Mouse (Mus musculus) cerebellum, adult 2 months (tissue): ENCODE data around the gene Srcin1. TPM values are rescaled to one million over a fixed set of nuclear protein-coding genes. Genes with fewer than 3 reads are reported as not detected.

Experiments
- DNase-seq, 2 experiments: peaks; one replicate each; pipeline ENCODE4 v3.0.0; 2021
- H3K27ac ChIP-seq: fragments of 200-500 bp; 2 replicates; pipeline ENCODE4 v1.5.1; 2012; ENCODE audit warnings: low read length, control low read depth, inconsistent platforms; ENCODE audit not compliant: insufficient read depth
- H3K27me3 ChIP-seq: fragments of 200-500 bp; 2 replicates; pipeline ENCODE4 v1.6.1; 2012; ENCODE audit warnings: inconsistent platforms, mild to moderate bottlenecking, low read length, moderate library complexity; ENCODE audit not compliant: control insufficient read depth, insufficient read depth
- H3K4me1 ChIP-seq: fragments of 200-500 bp; 2 replicates; pipeline ENCODE4 v1.6.1; 2011; ENCODE audit warnings: low read length; ENCODE audit not compliant: control insufficient read depth, insufficient read depth
- H3K4me3 ChIP-seq: fragments of 200-500 bp; replicated peaks from 2 replicates; pipeline ENCODE3; 2011; ENCODE audit warnings: mild to moderate bottlenecking, low read depth, low read length, control low read depth; ENCODE audit not compliant: insufficient read depth
- CTCF ChIP-seq: fragments of 200-500 bp; IDR thresholded peaks from 2 replicates; pipeline ENCODE4 v1.5.1; 2011; ENCODE audit warnings: low read depth, mild to moderate bottlenecking, control low read depth, low read length, moderate library complexity, borderline replicate concordance; ENCODE audit not compliant: insufficient read depth
- POLR2A ChIP-seq: fragments of 200-500 bp; IDR thresholded peaks from 2 replicates; pipeline ENCODE4 v1.6.1; 2011; ENCODE audit warnings: low read length, control low read depth, borderline replicate concordance; ENCODE audit not compliant: insufficient read depth
- WGBS: fragments of 180-500 bp; shearing (Covaris S2); methylation state at CpG from one replicate; pipeline ENCODE4 v1.1.7; 2018; 5-methylcytosine and 5-hydroxymethylcytosine counted together
- polyA plus RNA-seq: library from polyadenylated mRNA; depleted of rRNA; stranded (reverse); fragments of >200 nt; gene quantifications from 2 replicates; pipeline ENCODE4 v1.2.3, GENCODE M21; 2012

Gene Srcin1
- polyA plus RNA-seq, 1 experiment, result 127 TPM

DNA sequence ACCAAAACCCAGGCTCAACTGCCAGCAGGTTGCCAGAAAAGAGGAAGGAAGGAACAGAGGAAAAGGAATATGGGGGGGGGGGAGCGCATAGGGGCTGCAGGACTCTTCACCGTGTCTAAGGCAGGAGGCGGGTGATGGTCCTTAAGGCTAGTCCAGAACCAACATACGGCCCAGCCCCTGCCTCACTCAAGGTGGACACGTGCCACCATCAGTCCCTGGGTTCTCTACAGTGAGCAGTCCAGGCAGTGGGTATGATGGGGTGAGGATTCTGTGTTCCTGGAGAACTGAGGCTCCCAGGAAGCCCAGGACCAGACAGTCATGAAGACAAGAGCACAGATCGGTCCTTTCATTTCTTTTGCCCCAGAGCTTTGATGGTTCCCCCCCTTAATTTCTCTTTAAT lies 45.9 kb downstream of the Srcin1 start:
- 48% methylated on average over 6 of the region's 6 CpGs for WGBS
- peaks cover 67% of the 10 kb centered on the region for H3K4me1 ChIP-seq
- H3K27ac ChIP-seq, result peak overlapping the region; percentile 21; the same call in 1 of the 2 replicates
- H3K4me3 ChIP-seq, result no peak overlapping the region
- no peak for DNase-seq
- TF ChIP-seq POLR2A (no peak), CTCF (no peak)
- H3K27me3 ChIP-seq, result no peaks in the 10 kb centered on the region

DNA sequence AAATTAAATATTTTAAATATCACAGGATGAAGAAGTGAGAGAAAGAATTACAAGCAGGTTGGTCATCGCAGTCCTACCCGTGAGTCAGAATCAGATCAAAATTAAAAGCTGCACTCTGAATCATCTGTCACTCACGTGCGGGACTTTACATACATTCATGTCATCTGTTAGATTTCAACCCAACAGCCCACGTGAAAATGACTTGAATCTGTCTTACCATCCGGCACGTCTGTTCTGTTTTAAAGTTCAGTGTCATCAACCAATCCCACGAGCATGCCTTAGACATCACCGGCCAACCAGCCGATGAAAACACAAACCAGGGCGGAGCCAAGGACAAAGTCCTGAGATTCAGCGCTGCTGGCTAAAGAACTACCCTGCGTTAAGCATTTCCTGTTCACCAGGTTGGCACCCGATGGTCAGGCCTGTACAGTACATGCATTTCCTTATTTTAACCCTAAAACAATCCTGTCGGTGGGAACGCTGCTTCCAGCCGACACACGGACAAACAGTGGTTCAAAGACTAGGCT lies 47.6 kb downstream of the Srcin1 start:
- Histone ChIP-seq H3K4me3 (no peak overlapping the region), H3K27me3 (no peaks in the 10 kb centered on the region), H3K27ac (no peak overlapping the region), H3K4me1 (peaks cover 74% of the 10 kb centered on the region)
- TF ChIP-seq POLR2A (no peak), CTCF (no peak)
- no peak for DNase-seq
- 63% methylated on average over 18 of the region's 18 CpGs for WGBS

DNA sequence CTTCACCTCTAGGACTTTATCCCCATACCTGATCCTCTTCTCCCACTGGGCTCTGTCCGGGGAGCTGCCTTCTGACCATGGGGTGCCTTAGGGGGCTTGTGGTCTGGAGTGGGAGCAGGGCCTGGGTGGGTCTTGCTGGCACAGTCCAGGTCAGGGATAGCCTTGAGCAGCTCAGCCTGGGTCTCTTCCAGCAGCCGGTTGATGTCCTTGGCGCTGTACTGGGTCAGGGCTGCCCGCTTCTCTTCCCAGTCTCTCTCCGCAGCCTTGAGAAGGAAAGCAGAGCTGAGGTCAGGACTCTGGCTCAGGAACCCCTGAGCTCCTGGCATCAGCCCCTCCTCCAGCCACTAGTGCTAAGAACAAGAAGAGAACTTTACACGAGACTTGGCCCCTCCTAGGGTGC lies 50.7 kb downstream of the Srcin1 start:
- WGBS, result 24% methylated on average over 6 of the region's 6 CpGs
- H3K27ac ChIP-seq, result peak overlapping the region; percentile 29
- peaks cover 71% of the 10 kb centered on the region for H3K4me1 ChIP-seq
- DNase-seq, result no peak
- H3K4me3 ChIP-seq, result no peak overlapping the region
- TF ChIP-seq CTCF (no peak), POLR2A (no peak)
- H3K27me3 ChIP-seq, result no peaks in the 10 kb centered on the region

DNA sequence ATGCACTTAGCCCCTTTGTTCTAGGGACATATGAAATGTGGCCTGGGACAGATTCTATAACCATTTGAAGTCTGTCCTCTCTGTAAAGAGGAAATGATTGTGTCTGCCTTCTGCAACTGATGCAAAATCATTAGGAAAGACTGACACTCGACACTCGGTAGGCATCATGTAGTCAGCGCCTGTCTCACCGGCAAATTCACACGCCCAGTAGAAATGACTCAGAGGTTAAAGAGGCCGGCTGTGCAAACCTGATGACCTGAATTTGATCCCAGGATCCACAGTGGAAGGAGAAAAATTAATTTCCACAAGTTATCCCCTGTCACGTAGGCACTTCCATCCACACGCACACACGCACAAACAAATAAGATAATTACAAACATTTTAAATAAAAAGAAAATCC lies 51.7 kb downstream of the Srcin1 start:
- H3K27me3 ChIP-seq, result no peaks in the 10 kb centered on the region
- TF ChIP-seq POLR2A (no peak), CTCF (no peak)
- peaks cover 67% of the 10 kb centered on the region for H3K4me1 ChIP-seq
- 14% methylated on average over 9 of the region's 9 CpGs for WGBS
- H3K4me3 ChIP-seq, result no peak overlapping the region
- H3K27ac ChIP-seq, result peak overlapping the region; percentile 52
- DNase-seq, result peak in 1 of 2 experiments; percentile 61

DNA sequence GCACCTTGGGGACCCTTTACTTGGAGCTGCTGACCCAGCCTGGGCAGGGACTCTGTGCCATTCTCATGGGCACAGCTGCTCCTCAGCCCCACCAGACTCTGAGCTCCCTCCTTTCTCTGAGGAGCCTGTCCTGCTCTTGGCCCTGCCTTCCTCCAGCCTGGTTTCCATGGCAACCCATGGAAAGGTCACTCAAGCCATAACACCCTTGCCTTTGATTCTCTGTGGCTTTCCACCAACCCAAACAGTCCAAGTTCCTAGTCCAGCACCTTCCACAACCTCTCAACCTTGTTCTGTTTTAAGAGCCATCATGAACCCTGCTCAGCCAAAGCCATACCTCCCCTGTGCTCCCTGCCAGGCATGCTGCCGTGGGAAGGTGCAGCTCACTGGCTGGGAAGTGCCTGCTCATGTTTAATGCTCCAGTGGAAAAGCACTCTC lies 52.1 kb downstream of the Srcin1 start:
- peaks cover 65% of the 10 kb centered on the region for H3K4me1 ChIP-seq
- TF ChIP-seq POLR2A (no peak), CTCF (no peak)
- H3K4me3 ChIP-seq, result no peak overlapping the region
- peak overlapping the region; percentile 52 for H3K27ac ChIP-seq
- peak; percentile 75 to 78 for DNase-seq
- H3K27me3 ChIP-seq, result no peaks in the 10 kb centered on the region
- 0% methylated on average over 1 of the region's 1 CpGs for WGBS

DNA sequence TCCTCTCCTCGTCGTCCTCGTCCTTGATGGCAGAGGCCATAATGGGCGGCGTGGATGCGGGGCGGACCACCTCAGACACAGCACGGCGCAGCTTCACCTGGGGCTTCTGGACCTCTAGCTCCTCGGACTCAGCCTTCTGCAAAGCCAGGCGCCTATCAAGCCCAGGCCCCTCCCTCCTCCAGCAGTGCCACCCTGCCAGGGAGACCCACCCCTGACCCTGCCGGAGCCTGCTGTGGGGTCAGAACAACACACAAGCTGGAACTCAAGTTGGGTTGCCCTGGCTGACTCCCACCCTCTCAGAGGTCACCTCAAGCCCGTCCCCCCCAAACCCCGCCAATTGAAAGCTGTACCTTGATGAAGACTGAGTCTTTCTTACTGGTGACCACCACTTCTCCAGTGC lies 52.9 kb downstream of the Srcin1 start:
- no peak for DNase-seq
- no peak overlapping the region for H3K4me3 ChIP-seq
- H3K4me1 ChIP-seq, result peaks cover 60% of the 10 kb centered on the region
- WGBS, result 74% methylated on average over 14 of the region's 14 CpGs
- no peaks in the 10 kb centered on the region for H3K27me3 ChIP-seq
- no peak for TF ChIP-seq CTCF
- TF ChIP-seq POLR2A, result no peak
- no peak overlapping the region; the same call in 1 of the 2 replicates for H3K27ac ChIP-seq

DNA sequence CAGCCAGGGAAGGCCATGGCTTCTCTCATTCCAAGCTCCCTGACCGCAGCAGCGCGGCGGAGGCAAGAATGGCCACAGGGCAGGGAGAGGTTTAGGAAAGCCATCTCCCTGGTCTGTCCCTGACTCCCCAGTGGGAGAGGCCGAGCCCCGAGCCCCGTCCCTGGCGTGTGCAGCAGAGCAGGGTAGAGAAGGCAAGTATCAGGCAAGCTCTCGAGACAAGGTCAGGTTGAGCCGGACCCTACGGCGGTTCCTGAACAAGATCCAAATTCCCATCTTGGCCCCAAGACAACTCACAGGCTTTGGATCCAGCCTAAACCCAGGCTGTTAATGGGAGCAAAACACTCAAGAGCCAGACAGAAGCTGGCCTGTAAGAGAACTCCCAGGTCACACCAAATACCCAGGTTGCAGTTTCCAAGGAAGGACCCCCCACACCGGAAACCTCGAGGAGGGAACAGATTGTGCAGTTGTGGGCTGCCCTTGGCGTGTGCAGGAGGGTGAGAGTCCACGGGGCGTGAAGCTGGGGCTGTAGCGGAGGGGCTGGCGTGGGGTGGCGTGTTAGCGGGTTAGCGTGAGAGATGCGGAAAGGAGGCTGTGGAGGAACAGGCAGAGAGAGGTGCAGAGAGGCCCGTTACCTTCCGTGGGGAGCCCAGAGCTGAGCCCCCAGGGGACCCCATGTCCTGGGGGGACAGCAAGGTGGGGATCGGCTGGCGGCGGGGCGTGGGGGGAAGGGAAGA lies 54.1 kb downstream of the Srcin1 start:
- Histone ChIP-seq H3K4me1 (peaks cover 55% of the 10 kb centered on the region), H3K27me3 (no peaks in the 10 kb centered on the region), H3K27ac (no peak overlapping the region), H3K4me3 (no peak overlapping the region)
- DNase-seq, result peak; percentile 52 to 60
- TF ChIP-seq CTCF, result no peak
- no peak for TF ChIP-seq POLR2A
- 36% methylated on average over 29 of the region's 29 CpGs for WGBS

DNA sequence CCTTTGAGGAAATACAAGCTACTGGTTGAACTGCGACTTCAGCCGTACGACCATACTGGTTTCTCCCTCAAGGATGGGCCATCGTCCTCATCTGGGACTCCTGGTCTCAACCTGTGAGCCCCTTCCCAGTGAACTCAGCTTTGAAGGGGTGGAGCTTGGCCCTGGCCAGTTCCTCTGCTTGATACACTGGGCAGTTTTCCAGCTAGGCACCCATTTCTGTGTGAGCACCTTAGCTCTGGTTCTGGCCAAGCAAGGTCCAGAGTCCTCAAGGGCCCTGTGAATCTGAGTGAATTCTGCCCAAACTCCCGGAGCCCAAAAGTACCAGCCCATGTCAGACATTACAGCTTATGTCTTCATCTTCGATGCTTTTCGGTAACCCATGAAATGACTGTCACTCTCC lies 55.4 kb downstream of the Srcin1 start:
- Histone ChIP-seq H3K27ac (no peak overlapping the region), H3K4me1 (peaks cover 42% of the 10 kb centered on the region), H3K4me3 (no peak overlapping the region), H3K27me3 (no peaks in the 10 kb centered on the region)
- WGBS, result 85% methylated on average over 7 of the region's 7 CpGs
- DNase-seq, result no peak
- TF ChIP-seq CTCF, result no peak
- TF ChIP-seq POLR2A, result no peak
